Mouse (Mus musculus) gastrocnemius, postnatal 36 days (tissue): ENCODE data around the gene 9130019O22Rik. TPM values are rescaled to one million over a fixed set of nuclear protein-coding genes. Genes with fewer than 3 reads are reported as not detected.
"Not testable (repeated sequence)": the region's sequence is repeated elsewhere in the genome, so short reads cannot be mapped to it uniquely, and the experiment has no call there.

Experiments
- DNase-seq, 2 experiments: peaks; one replicate each; pipeline ENCODE4 v3.0.0; 2022
- intact Hi-C: fragments of 180-260 bp; cut with DNase I; formaldehyde crosslinking; loops from one replicate; pipeline ENCODE4 v1.15.1; 2025
- total RNA-seq, 2 experiments: library from RNA; stranded (reverse); gene quantifications; 2 replicates each; pipeline ENCODE4 v1.2.3; 2021

9130019O22Rik gene
- total RNA-seq, 2 experiments from 2014 or later, result 1.3 to 2.0 TPM

DNA sequence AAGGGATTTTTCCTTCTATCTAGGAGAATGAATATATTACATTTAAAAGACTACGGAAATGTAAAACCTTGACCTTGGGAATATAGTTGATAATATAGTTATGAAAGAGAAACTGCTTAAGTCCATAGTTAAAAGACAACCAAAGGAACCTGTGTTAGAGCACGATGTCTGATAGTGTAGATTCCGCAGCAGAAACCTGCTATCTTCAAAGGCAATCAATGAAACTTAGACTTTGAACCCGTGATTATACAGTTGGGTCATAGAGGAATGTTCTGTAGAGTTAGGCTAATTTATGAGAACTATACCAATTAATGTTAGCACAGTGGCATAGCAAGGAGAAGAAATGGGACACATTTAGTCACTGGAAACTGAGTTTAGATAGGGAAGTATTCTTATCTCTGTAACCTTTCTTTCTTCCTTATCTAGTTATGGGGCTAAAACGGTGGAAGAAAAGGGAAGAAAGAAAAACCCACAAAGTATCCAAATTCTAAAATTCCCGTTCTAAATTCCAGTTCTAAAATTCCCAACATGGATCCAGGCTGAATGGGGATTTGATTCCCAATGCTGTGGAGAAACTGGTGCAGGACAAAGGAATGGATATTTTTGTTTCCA is 8.6 kb downstream of the 9130019O22Rik start:
- no peak for DNase-seq
- intact Hi-C loops, result no loop called here

DNA sequence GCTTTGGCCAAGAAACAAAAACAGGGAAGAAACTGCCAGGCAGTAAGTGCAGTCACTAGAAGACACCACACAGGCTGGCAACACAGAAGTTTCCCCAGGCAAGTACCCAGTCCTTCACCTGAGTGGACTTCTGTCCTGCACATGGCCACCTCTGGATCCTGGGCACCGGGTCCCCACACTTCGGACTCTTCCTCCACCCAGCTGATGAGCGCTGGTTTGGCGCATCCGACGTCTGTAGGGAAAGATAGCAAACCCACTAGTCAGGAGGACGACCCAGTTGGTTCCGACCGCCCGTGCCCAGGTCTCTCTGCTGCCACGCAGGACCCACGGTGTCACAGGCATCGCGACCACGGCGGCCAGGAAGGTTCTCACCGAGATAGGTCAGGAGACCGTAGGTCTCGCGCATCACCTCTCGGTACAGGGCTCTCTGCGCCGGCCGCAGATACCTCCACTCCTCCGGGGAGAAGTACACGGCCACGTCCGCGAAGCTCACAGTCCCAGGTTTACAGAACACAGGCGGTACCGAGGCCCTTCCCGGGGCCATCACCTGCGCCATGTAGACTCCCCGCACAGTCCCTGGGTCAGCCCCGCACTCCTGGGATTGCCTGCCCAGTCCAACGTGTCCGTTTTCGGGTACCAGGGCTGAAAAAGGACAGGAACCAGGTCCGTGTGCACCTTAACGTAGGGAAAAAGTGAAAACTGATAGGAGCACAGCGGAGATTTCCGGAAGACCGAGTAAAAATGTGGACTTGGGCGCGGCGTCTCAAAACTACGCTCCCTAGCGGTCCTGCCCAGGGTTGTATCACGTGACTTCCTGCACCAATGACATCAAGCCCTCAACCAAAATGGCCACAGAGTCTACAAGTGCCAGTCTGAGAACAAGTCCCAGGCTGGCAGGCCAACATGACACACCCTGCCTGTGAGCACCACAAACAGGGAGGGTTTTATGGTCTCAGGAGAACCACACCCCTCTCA is 11.4 kb downstream of the 9130019O22Rik start, which contains the start of gene Zfp747:
Gene Zfp747 (minus strand): TSS at position 780 of the 975 bp plus-strand sequence.
- DNase-seq, result peak; percentile 83 to 89
- intact Hi-C loops, result not testable (repeated sequence)

DNA sequence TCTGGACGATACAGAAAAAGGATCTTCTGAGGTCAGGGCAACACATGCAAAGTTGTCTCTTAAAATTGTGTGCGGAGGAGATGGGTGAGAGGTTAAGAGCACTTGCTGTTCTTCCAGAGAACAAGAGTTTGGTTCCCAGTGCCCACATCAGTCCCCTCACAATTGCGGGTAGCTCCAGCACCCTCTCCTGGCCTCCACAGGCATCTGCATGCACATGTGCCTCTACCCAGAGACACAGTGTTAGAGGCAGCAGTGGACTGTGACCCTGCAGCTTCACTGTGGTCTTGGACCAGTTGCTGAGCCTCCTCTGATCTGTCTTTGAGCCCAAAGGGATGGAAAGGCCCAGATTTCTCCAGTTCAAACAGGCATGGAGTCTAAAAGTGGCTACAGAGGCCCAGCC is 15.1 kb downstream of the 9130019O22Rik start:
- DNase-seq, intact Hi-C loops: not testable (repeated sequence)

DNA sequence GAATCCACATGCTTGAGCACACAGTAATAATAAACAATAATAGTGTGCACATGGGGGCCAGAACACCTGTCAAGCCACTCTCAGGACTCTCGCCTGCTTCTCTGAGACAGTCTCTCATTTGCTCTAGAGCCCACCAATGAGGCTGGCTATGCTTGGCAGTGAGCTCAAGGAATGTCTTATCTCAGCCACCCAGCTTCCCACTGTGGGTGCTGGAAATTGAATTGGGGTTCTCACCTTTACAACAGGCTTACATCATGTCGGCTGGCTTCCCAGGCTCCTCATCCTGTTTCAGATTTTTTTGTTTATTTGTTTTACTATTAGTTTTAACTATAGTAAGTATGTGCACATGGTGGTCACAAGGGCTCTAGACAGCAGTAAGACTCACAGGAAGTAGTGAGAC is 15.8 kb downstream of the 9130019O22Rik start:
- no peak for DNase-seq
- intact Hi-C loops, result no loop called here

DNA sequence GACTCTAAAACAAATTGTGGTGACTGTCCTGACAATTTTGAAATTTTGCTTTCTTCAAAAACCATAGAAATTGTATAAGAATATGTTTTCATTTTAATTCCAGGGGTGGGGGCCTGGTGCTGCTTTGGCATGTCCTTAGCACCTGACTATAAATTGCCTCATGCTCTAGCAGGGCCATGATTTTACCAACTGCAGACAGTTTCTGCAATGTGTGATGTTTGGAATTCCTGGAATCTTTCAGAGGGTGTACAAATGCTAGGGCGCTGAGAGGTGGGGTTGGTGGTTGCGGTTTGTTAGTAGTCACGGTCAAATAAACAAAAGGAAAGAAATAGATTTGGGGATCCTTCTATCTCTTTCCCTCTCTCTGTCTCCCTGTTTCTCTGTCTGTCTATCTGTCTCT is 20.7 kb downstream of the 9130019O22Rik start:
- intact Hi-C loops, result no loop called here
- no peak for DNase-seq

DNA sequence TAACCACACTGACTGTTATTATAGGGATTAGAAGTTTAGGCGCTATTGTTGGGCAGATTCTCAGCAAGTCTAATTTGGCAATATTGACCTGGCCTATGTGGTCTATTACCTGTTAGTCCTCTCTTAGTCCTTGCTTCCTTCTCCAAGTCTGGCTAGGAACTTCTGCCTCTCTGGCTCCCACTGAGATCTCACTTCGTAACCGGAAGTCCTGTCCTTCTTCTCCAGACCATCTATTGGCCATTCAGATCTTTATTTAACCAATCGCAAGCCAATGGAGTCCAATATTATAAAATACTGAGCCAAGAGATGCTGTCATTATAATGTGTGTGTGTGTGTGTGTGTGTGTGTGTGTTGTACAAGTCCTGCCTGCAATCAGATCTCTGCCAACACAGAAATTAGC is 22.8 kb downstream of the 9130019O22Rik start:
- intact Hi-C loops, result loop anchor here (5.0 kb wide), 2 partner anchors 118 to 138 kb away; no protein-coding TSS in a partner anchor
- DNase-seq, result no peak

DNA sequence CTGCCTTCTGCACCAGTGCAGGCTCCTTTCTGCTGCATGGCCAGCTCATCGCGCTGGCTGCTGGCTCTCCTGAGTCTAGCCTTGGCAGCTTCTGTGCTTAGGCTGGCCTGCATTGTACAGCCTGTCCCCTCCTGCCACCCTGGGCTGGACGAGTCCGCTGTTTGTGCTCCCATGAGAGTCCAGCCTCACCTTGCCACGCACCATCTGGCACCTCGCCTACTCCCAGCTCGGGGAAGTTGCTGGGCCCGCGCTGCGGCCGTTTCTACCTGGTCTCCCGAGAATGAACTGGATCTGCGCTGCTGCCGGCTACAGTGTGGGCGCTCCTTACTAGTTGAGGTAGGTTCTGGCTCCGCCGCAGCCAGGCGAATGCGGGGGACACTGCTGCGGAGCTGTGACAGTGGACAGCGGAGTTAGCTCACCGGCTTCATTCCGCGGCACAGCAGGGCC is 23.5 kb downstream of the 9130019O22Rik start:
- intact Hi-C loops, result loop anchor here (5.0 kb wide), 2 partner anchors 119 to 139 kb away; no protein-coding TSS in a partner anchor
- DNase-seq, result no peak

DNA sequence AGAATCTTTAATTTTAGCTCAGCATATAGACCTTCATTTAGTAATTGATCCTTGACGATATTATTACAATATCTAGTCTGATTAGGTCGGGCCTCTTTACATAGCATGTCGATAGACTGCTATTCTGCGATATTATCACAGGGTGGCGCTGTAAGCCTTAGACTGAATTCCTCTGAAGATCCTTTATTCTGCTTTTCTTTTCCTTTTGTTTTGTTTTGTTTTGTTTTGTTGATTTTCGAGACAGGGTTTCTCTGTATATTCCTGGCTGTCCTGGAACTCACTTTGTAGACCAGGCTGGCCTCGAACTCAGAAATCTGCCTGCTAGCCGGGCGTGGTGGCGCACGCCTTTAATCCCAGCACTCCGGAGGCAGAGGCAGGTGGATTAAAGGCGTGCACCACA is 24.5 kb downstream of the 9130019O22Rik start:
- intact Hi-C loops, result loop anchor here (5.0 kb wide), 2 partner anchors 120 to 140 kb away; no protein-coding TSS in a partner anchor
- DNase-seq, result not testable (repeated sequence)

DNA sequence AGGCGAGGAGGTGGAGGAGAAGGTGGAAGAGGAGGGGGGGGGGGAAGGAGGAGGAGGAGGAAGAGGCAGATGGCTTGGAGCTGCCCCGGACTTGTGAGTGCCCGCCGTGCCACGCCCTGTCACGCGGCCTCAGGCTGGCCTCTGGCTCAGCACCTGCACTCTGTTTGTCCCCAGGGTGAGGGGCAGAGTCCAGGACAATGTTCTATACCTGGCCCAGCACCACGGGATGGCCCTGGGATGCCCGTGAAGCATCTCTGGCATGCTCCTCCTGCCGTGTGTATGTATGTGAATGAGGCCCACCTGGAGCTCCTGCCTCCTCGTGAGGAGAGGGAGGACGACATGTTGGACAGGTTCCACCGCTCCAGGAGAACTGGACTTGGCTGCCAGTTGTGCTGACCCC is 25.5 kb downstream of the 9130019O22Rik start:
- no peak for DNase-seq
- intact Hi-C loops, result loop anchor here (5.0 kb wide), 2 partner anchors 121 to 141 kb away; no protein-coding TSS in a partner anchor

DNA sequence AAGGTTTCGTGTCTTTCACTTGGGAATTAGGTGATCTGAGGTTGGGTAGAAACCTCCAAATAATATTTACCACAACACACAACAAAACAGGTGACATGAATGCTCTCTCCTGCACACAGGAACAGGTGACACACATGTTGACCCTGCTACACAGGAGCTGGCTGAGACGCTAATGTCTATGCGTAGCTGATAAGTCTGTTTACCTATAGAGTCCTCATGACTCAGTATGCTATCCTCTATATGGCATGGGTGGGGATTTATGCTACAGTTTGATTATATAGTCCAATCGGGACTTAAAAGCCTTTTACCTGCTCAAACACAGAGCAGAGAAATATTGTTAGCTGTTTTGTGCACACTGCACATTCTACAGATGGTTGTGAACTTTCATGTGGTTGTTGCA is 26.7 kb downstream of the 9130019O22Rik start:
- no peak for DNase-seq
- intact Hi-C loops, result loop anchor here (5.0 kb wide), 2 partner anchors 122 to 142 kb away; no protein-coding TSS in a partner anchor

DNA sequence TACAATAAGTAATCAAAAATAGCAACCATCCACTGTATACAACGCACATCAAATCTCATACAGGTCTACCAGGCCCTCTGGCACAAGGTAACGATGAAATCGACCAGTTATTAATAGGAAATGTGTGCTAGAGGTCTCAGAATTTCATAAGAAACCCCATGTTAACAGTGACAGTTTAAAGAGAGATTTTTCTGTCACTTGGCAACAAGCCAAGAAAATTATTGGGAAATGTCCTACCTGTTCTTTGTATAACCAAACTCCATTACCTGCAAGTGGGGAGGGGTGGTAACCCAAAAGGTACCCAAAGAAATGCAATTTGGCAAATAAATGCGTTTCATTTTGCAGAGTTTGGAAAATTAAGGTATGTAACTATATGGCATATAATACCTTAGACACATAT is 28.5 kb downstream of the 9130019O22Rik start:
- intact Hi-C loops, result no loop called here
- DNase-seq, result no peak

DNA sequence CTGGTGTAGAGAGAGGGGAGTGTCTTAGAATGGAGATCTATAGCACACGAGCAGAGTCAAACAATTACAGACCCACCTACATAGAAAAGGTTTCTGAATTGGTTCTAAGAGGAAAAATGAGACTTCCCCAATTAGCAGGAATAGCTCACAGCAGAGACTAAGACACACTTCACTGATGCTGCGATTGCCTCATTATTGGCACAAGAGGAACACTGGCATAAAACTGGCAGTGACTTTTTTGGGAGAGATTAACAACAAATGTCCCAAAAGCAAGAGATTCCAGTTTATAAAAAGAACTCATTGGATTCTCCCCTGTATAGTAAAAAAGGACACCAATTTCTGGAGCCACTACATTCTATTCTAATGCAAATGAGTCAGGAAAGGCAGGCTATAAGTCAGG is 29.1 kb downstream of the 9130019O22Rik start:
- DNase-seq, result no peak
- intact Hi-C loops, result no loop called here

DNA sequence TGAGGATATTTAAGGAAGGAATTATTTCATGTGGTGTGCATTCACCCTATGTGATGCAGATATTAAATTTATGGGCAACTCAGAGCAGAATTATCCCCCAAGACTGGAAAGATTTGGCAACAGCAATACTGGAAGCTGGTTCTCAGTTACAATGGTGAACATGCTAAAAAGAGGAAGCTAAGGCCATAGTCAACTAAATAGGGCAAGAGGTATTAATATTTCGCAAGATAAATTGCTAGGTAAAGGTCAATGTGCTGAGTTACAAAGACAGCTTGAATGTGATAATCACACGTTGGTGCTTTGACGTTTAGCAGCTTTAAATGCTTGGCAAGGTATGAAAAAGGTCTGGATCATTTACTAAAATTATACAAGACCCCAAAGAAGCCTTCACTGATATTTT is 31.2 kb downstream of the 9130019O22Rik start:
- DNase-seq, result no peak
- intact Hi-C loops, result no loop called here

DNA sequence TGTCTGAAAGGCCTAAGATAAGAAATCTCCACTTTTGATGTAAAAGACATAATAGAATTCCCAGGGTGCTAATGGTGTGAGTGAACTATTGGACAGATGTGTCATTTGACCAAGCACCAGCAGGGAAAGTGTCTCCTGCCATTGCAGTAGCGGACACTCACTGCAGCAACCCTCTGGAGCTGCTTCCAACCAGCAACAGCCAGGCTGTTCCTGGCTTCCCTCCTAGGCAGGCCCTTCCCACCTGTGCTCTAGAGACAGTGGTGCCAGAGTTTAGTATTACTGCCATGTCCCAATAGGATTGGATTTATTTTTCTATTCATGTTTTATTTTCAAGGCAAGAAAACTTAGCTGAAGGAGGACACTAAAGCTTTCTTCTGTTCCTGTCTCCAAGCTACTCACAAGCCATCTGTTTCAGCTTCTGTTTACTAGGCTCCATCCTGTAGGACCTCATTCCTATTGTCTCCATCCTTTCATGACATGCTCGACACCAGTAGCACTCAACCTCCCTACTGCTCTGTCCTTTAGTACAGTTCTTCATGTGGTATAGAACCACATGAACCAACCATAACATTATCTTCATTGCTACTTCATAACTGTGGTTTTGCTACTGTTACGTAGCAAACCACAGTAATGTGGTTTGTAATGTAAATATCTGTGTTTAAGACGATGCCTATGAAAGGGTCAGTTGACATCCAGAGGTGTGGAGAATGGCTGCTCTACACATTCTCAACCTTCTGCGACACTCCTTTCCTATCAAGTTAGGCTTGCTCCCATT is 35.5 kb downstream of the 9130019O22Rik start:
- intact Hi-C loops, result no loop called here
- no peak for DNase-seq

DNA sequence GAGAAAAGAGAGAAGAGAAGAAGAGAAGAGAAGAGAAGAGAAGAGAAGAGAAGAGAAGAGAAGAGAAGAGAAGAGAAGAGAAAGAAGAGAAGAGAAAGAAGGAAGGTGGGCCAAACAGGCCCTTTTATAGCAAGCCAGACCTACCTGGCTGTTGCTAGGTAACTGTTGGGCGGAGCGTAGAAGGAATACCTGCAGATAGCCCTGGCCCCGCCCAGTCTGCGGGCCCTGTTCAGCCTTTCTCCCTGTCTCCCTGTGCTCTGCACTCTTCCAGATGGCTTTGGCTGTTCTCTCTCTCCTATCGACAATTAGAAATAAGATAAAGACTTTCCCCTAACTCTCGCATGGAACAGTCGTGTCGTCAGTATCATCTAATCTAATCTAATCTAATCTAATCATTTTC is 40.3 kb downstream of the 9130019O22Rik start:
- intact Hi-C loops, result loop anchor here (5.0 kb wide), 1 partner anchor 126 kb away; no protein-coding TSS in a partner anchor
- no peak for DNase-seq

DNA sequence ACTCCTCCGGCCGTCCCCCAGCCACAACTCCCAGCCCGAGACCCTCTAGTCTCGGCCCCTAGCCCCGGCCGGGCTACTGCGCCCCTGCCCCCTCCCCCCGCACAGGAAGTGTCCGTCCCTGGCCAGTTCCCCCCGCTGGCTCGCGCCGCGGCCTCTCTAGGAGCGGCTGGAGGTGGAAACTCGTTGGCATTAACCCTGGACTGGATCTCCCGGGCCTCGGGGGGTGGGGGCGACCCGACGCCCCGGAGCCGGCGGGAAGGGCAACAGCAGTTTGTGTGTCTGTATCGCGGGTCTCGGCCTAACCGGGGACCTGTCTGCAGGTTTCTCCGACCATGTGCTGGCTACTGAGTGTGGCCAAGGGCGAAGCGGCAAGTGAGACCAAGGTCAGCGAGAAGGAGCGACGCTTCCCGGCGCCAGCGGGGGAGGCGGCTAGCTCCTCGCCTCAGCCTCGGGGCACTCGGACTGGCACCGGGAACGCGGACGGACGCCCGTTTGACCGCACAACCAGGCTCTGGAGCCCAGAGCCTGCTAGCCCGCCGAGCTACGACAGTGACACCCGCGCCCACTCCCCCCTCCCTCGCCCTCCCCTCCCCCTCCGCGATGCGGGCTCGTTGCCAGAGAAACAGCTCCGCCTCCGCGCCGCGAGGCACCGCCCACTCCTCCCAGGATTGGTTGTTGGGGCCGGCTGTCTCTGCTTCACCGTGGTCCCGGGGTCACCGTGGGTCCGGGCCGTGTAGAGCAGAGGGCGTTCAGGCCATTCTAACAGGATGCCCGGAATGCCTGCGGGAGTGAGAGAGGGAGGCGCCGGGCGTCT is 41.2 kb downstream of the 9130019O22Rik start, which contains the start of gene Zfp768:
Gene Zfp768 (minus strand): TSS at position 78 of the 814 bp plus-strand sequence.
- intact Hi-C loops, result loop anchor here (5.0 kb wide), 1 partner anchor 127 kb away; no protein-coding TSS in a partner anchor
- peak; percentile 92 to 98 for DNase-seq

DNA sequence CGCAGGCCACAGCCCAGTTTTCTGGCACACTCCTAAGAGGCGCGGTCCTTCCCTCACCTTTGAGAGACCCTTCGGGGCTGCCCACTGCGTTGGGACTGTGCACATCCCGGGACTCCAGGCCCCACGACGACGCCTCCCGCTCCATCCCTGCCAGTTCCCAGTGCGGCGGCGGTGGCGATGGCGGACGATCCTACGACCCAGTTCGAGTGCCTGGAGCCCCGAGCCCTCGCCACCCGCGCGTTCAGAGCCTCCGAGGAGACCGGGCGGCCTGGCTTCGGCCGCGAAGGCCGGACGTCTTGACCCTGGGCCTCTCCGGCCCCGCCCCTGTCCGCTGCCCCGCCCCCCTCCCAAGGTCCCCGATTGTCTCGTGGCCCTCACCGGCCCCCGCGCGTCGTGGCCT is 41.9 kb downstream of the 9130019O22Rik start:
- no peak for DNase-seq
- intact Hi-C loops, result loop anchor here (5.0 kb wide), 1 partner anchor 127 kb away; no protein-coding TSS in a partner anchor

DNA sequence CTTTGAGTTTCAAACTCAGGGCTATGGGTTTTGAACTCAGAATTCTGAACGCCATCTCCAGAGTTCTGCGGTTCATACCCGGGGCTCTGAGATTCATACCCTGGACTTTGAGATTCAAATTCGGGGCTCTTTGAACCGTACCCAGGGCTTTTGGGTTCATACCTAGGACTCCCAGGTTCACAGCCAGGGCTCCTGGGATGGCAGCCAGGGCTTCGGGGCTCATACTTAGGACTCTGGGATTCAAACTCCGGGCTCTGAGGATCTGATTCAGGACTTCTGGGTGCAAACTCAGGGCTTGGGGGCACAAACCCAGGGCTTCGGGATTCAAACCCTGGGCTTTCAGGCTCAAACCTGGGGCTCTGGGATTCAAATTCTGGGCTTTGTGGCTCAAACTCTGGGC is 42.6 kb downstream of the 9130019O22Rik start:
- no peak for DNase-seq

More for the DNA sequence above, 42.6 kb downstream of the 9130019O22Rik start:
- intact Hi-C loops, result loop anchor here (5.0 kb wide), 1 partner anchor 77 kb away; no protein-coding TSS in a partner anchor
